Mouse (Mus musculus): ENCODE results near the gene Satb1. TPM values are rescaled to one million over a fixed set of nuclear protein-coding genes. Genes with fewer than 3 reads are reported as not detected.

Satb1 gene
- total RNA-seq, 2 experiments from 2014 or later, result 16.1 to 21.4 TPM

DNA sequence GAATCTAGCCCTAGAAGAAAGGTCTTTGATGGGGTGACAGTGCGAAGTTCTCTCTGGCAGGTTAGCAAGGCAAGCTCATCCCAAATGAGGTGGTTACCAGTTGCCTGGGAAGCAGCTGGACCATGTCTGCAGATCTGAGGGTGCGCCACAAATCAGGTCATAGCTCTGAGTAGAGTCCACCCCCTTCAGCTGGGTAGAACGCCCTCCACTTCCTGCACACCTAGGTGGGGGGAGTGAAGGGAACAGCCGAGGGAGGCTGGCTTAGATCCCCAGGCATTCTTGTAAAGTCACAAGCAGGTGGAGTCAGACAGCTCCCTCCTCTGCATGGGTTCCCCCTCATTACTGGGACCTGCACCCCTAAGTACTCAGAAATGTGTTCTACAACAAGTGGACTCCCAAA lies 6.6 kb downstream of the Satb1 start:
- DNase-seq, result no peak

DNA sequence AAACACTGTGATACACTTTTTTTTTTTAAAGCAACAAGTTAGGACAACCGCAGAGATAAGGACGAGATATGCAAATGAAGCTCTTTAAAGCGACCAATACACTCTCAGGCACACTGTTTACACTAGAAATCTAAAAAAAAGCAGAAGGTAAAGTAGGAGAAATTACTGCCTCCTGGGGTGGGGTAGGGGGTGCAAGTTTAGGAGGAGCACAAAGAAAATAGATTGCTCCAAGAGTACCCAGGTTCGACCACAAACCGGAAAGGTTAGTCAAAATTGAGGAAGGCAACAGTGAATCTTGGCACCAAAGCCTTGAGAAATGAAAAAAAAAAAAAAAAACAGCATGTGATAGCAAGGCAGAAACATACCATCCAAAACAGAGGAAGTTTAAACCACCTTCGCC lies 18.8 kb downstream of the Satb1 start:
- DNase-seq, result no peak

DNA sequence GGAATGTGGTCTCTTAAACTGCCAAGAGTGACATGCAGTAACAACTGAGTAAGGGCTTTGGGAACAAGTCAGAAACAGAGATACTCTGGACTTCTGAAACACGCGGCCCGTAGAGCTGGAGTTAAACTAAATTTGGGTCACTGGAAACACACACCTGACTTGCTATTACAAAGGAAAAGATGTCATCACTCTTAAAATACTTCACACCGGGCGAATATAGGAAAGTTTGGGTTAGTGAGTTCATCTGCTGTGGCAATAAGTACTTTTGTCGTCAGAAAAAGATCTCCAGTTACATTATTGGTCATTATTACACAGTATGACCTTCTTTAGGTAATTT lies 19.3 kb downstream of the Satb1 start:
- DNase-seq, result no peak

DNA sequence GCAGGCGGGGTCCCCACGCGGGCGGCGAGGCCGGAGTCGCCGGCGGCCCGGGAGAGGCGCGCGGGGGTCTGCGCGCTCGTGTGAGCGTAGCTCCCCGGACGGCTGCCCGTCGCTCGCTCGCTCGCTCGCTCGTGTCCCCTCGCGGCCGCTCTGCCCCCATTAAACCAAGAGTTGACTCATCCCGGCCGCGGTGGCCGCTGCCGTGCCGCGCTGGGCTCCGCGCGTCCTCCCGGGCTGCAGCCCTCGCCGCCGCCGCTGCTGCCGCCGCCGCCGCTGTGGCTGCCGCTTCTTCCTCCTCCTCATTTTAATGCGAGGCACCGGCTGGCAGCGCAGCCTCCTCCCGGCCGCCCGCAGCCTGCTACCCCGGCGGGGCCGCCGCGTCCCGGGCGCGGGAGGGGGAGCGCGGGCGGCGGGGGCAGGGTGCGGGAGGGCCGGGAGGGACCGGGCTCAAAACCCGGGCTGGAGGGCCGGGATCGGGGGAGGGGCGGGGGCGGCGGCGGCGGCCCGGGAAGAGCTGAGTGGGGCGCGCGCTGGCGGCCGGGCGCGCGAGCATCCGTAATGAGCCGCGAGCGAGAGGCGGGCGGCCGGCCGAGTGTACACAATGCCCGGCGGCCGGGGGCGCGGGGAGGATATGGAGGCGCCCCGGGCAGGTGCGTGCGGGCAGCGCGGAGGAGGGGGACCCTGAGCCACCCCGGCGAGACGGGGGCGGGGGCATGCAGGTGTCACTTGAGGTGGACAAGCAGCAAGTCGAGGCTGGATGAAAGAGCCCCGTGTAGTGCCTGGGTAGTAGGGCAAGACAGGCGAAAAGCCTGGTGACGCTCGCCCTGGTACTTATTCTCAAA lies 19.9 kb downstream of the Satb1 start:
- DNase-seq, result peak; percentile 64 to 84

DNA sequence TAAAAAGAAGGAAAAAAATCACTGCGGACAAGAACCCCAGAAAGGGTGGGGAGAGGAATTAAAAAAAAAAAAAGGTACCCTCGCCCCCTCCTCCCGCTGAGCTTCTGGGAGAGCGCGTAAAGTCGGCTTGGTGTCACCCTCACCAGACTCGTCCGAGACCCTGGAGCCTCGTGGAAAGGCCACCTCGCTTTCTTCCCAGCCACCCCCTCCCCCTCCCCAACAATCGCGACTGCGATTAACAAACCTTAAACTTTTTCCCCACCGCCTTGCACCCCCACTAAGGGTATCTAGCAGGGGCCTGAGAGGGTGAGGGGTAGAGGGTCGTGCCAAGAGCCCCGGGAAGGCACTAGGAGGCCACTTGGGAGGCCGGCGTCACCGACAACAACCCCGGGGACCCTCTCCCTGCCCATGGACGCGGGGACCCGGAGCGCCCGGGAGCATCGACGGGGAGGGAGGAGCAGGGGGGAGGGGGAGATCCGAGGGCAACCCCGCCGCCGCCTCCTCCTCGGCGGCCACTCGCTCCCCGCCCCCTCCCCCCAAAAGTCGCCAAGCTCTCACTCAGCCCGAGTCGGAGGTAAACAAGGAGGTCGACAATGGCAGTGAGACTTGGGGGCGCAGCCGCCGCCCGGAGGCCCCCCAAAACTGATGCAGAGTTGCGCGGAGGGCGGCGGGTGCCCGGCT lies 20.7 kb downstream of the Satb1 start:
- DNase-seq, result peak; percentile 21 to 56

DNA sequence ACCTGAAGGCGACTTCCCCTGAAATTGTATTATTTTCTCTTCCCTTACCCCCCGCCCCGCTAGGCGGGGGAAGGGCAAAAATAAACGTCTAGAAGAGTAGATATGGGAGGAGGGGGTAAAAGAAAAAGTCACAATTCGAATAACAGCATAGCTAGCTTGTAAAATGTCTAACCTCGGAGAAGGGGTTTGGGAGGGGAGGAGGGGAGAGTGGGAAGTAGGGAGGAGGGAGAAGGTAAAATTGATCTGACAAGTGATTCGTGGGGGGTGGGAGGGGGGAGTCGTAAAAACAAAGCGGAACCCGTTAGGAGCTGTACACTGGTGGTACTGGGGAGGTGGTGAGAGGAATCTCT lies 21.2 kb downstream of the Satb1 start:
- DNase-seq, result peak in 1 of 2 experiments; percentile 16

DNA sequence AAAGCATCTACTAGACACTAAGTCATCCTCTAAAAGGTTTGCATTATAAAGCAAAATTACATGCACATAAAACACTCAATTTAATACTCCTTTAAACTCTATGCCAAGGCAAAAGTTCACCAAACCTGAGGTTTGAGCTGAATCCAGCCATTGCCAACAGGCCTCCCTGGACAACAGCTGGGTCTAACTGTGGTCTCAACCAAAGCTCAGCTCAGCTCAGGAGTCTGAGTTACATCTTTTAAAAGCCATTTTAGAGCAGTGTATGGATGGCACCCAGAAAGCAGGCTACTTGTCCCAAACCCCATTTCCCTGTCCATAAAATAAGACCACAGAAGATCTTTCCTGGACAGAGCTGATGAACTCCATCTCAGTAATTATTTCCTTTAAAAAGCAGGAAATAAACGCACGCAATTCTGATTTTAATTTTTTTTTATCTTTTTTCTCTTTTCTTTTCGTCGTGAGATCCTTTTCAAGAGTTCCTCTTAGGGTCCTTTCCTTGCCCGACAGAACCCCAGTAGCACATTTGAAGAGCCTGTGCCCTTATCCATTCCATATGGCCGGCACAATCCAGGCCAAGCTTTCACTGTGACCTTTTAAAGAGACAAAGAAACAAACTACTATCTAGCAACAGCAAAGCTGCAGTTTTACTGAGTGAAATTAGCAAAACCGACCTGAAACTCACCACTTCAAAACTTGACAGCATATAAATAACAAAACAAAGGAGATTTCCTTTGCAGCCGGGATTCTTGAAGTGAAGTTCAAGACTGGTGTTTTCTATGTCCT lies 21.8 kb downstream of the Satb1 start:
- DNase-seq, result peak; percentile 65 to 68

DNA sequence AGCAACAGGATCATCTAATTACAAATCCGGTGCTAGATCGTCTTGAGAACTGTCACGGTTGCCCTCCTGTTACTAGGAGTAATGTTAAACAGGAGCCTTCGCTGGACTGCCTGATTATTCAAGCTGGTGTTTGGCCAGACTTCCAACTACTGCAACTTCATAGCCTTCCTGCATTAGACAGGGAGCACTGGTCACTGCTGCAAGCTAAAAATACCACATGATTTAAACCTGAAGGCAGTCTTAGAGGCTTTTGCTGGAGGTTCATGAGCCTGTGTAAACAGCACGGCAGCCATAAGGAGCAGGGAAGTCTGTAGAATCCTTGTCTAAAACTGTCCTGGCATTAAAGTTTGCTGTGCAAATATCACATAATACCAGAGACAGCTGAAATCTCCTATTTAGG lies 25.7 kb downstream of the Satb1 start:
- no peak for DNase-seq

DNA sequence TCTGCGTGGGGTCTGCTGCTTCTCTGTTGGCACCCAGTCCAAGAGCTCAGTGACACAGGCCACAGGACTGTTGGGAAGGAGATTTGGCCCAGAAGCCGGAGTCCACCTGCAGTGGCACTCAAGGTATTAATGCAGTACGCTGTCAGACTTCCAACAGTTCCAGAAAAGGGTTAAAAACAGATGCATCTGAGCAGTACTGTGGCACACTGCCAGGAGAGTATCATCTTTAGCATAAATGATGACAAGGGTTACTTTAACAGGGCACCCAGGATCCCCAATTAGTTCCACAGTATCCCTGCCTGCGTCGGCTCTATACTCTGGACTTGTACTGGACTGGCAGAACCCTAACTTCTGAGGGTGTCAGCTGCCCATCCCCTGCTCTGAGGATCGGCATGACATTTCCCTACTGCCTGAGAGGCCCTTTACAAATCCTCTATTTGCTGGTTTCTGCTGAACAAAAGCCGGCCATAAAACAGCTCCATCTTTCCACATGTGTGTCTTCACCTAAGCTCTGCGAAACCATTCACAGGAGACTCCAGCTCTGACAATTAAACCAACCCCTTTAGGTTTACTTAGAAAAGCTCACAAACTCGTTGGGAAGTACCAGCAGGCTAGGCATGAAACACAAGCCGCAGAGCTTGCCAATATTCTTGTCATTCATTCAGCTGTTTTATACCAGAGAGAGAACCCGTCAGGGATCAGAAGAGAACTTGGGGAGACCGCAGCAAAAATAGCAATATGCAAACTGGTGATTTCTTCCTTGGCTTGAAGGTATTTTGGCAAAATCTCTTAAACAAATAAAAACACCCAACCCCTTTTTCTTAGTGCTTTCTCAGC lies 26.7 kb downstream of the Satb1 start:
- no peak for DNase-seq

DNA sequence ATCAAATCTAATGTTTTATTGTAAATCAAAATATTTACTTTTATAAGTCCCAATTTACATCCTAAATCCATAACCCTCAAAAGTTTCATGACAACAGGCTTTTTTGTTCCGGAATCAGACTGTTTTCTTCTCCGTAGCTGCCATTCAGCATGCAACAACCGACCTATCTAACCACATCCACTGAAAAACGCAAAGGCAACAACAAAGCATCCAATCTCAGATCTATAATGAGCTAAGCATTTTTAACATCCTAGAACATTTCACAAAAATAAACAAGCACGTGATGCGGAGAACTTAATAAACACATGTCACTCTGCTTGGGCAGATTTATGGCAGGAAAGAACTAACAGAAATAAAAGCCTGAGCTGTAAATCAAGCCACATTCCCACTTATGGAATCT lies 32.9 kb downstream of the Satb1 start:
- no peak for DNase-seq

DNA sequence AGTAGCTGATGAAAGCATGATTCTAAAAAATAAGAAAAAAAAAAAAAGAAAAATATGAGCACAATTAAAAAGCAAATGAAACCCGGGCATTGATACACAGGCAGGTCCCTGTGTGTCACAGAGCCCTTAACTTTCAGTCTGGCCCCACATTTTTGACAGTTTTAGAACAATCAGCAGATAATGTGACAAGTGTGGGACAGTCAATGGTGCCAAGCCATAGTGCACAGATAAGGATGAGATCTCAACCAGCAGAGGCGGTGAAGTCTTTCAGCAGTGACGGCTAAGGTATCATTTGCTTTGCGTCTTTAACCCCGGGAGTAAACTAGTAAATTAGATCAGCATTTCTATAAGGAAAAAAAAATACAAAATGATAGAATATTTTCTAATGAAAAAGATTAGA lies 36.6 kb downstream of the Satb1 start:
- DNase-seq, result no peak

DNA sequence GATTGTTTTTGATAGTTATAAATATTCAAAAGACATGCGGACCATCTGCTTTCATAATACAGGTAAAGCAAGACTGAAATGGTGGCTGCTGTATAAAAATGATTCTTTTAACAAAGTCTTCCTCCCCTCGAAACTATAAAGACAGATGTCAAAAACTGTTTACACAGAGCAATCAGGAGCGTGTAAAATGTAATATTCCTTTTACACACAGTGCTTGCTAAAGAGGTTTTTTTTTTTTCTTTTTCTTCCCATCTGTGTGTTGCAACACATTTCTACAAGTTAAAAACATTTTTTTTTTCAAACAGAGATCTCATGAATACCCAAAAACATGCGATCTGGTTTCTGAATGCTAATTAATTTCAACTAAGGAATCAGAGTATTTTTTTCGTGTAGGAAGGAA lies 41.9 kb downstream of the Satb1 start:
- DNase-seq, result no peak

DNA sequence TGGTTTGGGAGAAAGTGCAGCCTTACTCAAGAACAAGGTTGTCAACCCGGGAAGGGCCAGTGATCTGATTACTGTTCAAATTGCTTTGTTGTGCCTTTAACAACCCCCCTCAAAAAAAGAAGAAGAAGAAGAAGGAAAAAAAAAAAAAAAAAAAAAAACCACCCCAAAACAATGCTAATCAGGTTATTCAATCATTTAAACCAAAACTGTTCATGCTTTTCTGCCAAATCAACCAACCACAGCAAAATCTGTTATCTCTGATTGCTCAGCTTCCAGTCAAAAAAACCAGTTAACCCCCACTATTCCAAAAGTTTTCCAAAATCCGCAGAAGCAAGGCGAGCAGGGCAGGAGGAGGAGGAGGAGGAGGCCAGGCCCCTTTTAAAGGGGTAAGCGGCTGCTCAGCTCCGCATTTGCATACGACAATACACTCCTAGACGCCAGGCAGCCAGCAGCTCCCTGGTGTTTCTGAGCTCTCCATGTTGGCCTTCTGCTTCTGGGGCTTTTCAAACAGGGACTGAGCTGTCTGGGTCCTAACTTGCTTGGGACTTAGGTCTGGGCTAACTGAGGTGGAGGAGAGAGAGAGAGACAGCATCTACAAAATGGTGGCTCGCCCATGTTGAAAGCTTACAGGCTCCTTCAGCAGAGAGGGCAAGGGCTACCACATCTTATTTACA lies 42.6 kb downstream of the Satb1 start:
- no peak for DNase-seq

DNA sequence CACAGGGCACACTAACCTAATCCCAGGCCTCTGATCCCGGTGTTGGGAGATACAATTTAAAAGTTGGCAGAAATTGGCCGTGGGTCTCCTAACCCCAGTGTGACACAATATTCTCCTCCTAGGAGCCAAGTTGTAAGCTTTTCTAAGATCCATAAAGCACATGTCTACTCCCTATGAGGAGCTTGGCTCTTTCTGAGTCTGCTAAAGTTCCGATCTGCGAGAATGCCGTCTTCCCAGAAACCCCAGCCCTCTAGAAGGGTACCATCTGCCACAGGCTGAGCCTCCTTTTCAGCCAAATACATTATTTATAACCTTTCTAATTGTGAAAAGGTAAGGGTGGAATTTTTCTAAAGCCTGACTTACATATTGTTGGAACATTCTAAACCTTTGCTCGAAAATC lies 43.3 kb downstream of the Satb1 start:
- no peak for DNase-seq

DNA sequence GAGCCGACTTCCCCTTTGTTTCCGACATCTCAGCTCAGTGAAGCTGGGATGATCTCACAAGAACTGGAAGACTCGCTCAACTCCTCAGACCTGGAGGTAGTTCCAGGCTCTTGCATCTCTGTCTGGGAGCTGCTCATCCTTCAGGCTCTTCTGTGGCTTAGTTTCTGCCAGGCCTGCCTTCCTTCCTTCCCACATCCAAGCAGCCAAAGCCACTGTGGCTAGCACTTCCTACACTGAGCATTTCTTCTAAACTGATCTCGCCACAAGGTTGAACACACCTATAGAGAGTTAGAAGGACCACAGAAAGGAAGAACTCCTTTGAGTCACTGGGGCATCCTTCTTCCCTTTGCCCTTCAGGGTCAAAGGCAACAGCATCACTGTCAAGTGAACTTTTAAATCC lies 44.0 kb downstream of the Satb1 start:
- no peak for DNase-seq

DNA sequence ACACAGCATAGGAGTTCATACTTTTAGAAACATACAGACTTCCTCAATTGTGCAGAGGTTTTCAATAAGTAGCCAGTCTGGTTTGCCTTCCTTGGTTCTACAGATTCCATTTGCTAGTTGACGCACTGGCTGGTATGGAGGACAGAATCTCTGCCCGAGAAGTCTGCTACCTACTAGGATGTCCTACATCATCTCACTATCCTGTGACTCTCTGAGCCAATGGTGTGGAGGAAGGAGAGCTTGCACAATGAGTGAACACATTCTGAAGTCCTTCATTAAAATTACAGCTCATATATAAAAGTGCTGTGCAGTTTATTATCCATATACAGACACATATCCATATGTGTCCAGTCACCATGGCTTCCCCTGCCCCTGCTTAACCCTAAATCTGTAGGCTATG lies 45.1 kb downstream of the Satb1 start:
- DNase-seq, result no peak

DNA sequence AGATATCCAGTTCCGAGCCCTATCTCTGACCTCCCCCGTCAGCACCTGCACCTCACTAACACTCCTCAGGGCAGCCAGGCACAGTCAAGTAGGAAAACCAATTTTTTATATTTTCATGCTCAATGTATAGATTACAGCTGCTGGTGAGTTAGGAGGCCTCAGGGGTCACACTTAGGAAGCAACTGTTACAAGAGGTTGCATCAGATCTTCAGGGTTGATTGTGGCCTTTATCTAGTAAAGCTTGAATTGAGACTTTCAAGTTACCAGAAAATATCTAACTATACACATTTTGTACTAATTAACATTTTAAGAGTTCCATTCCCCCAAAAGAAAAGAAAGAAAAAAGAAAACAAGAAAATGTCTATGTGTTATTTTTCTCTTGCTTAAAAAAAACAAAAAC lies 47.0 kb downstream of the Satb1 start:
- no peak for DNase-seq

DNA sequence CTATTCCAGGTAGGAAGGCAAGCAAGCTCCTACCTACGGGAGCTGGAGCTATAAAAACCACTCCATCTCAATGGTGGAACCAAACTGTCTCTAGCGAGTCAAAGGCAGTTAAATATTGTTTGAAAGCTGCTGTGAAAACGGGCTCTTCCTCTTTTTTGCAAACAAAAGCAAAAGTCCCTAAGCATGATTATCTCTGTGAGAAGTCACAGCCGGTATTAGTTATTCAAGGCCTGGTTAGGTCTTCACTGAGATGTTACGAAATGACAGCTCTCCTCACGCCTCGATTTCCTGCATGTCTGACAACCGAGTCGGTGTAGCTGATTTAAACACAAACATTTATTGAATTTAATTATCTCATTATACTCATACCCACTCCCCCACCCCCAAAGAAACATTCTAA lies 48.2 kb downstream of the Satb1 start:
- no peak for DNase-seq

DNA sequence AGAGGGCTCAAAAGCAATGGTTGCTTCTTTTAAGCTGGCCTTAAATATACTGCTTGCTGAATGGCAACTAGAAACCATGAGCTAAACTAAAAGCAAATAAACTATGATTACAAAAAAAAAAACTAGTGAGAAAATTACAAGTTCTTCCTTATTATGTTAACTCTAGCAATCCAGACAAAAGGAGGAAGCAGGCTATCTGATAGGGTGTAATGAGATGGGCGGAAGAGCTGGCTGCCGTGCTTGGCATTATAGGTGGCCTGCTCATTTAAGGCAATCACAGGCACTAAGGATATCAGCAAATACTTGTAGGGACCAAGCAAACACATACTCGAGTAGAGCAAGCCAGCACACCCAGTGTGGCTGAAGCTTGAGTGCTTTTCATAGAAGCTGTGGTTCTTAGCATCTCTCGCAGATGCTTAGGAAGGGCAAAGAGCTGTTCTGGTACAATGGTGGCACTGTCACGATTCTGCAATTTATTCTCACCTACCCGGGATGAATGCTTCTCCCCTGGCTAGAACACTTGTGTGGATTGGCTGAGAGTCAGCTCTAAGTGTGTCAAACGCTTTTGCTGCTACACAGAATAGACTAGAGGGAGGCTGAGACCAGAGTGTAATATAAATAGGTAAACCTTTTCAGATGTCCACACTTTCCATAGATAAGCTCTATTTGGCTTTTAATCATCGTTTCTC lies 49.4 kb downstream of the Satb1 start:
- no peak for DNase-seq

DNA sequence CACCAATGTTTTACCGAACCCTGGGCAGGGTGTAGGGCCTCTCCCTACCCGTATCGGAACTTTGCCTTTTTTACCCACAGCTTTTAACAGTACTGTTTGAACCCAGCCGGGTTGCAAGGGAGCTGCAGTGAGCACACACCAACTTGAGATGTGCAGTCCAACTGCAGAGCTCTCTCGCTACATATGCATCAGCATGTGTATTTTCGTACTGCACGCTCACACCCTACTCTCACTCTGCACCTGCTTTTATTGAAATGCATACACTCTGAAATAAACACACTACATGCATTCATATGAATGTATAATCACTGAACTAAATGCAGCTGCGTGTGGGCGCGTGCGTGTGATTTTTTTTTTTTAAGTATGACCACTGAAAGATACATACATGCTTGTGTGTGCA lies 53.1 kb downstream of the Satb1 start:
- DNase-seq, result no peak

DNA sequence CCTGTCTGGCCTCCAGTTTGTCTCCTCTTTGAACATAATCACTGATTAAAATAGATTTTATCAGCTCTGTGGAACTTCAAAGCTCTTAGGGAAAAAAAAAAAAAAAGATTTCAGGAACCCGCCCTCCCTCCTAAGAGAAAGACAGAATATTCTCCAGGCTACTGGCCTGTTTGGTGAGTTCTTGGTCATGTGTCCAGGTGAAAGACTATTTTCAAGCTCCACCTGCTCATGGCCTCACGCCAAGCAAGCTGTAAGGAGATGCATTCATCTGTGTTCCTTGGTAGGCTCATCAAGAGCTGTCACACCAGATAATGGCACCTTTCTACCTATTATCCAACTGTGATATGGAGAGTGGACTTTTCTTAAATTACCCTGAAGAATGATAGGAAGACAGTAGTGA lies 54.1 kb downstream of the Satb1 start:
- no peak for DNase-seq
